Mouse (Mus musculus) gastrocnemius, postnatal 36 days (tissue): ENCODE measurements around the gene Gm20517. TPM values are rescaled to one million over a fixed set of nuclear protein-coding genes. Genes with fewer than 3 reads are reported as not detected.
"Not testable (repeated sequence)": the region's sequence is repeated elsewhere in the genome, so short reads cannot be mapped to it uniquely, and the experiment has no call there.

Experiments used
- DNase-seq, 2 experiments: peaks; one replicate each; pipeline ENCODE4 v3.0.0; 2022
- intact Hi-C: fragments of 180-260 bp; cut with DNase I; formaldehyde crosslinking; loops from one replicate; pipeline ENCODE4 v1.15.1; 2025
- total RNA-seq, 2 experiments: library from RNA; stranded (reverse); gene quantifications; 2 replicates each; pipeline ENCODE4 v1.2.3; 2021

Gm20517 gene
- total RNA-seq, 2 experiments from 2014 or later, result 0.42 to 1.3 TPM

GRCm38 (mm10) chr17:47595248-47596161, 15.9 kb upstream of the Gm20517 start:
- DNase-seq, result peak; percentile 41
- intact Hi-C loops, result loop anchor here (5.0 kb wide), 1 partner anchor 83 kb away; no protein-coding TSS in a partner anchor

GRCm38 (mm10) chr17:47596162-47596838, 15.1 kb upstream of the Gm20517 start:
- no peak for DNase-seq
- intact Hi-C loops, result loop anchor here (5.0 kb wide), 1 partner anchor 84 kb away; no protein-coding TSS in a partner anchor

GRCm38 (mm10) chr17:47596839-47597164, 14.6 kb upstream of the Gm20517 start:
- no peak for DNase-seq
- intact Hi-C loops, result loop anchor here (5.0 kb wide), 1 partner anchor 85 kb away; no protein-coding TSS in a partner anchor

DNA sequence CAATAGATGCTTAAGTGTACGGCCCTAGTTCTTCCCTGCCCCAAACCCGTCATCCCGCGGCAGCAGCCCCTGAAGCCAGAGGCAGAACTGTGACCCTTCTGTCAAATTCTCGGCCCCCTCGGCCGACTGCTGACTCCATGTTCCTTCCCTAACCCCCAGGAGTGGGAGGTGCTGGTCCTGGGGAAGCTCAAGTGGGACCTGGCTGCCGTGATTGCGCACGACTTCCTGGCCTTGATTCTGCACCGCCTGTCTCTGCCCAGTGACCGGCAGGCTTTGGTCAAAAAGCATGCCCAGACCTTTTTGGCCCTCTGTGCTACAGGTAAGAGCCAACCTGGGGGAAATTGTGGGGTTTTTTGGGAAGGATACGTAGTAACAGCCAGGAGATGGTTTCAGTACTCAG, 14.1 kb upstream of the Gm20517 start:
- DNase-seq, result no peak
- intact Hi-C loops, result loop anchor here (5.0 kb wide), 1 partner anchor 85 kb away; no protein-coding TSS in a partner anchor

DNA sequence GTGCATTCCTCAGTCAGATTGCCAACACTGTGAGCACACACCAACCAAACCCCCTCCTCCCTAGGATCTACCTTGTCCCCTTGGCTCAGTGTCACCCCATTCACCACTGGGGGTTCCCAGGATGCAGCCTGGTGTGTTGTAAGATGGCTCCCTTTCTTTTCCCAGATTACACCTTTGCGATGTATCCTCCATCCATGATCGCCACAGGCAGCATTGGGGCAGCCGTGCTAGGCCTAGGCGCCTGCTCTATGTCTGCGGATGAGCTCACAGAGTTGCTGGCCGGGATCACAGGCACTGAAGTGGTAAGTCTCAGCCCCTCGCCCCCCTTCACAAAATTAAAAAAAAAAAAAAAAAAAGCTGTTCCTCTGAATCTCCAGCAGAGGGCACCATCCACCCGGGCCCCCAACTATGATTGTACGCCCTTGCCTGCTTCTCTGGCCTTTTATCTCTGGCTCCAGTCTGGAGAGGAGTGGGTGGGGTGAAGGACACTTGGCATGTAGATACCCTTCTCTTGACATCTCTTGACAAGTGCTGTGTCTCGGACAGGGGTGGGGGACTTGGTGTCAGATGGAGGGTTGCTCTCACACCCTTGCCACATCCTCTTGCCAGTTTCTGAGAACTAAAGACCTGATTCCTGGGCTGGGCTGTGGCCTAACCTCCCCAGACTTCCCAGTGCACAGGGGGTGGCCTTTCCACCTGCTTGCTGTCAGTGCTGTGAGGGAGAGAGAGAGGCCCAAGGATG, 13.4 kb upstream of the Gm20517 start:
- DNase-seq, result no peak
- intact Hi-C loops, result loop anchor here (5.0 kb wide), 1 partner anchor 86 kb away; no protein-coding TSS in a partner anchor

GRCm38 (mm10) chr17:47598580-47599304, 12.6 kb upstream of the Gm20517 start:
- DNase-seq, result not testable (repeated sequence)
- intact Hi-C loops, result loop anchor here (5.0 kb wide), 1 partner anchor 86 kb away; no protein-coding TSS in a partner anchor

DNA sequence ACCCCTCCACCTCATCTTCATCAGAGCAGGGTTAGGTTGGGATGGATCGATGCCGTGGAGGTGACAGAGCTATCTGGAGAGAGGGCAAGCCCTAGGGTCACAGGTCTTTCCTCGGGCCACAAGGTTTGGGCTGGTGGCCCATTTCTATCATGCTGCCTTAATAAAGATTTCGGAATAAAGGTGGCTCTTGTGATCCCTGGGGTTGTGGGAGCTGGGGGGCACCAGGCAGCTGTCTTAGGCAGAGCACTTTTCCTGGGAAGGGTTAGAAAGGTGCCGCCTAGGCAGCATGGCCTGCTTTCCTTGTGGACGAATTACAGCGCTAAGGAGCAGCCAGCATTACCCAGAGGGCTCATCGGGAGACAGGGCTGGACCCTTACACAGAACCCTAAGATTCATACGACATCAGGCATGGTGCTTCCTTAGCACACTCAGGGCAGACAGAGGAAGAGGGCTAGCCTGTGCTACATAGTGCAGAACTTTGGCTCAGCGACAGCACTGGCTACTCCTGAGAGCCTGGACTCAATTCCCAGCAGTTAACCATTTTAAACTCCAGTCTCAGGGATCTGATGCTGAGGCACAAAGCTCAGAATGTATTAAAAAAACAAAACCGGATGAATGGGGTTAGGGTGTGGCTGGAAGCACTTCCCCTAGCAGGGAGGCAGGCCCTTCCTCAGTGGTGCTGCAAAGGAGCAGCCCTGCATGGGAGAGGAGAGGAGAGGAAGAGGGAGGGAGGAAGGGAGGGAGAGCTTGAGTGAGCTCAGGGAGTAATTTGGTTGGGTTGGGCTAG, 11.7 kb upstream of the Gm20517 start:
- intact Hi-C loops, result loop anchor here (5.0 kb wide), 1 partner anchor 87 kb away; no protein-coding TSS in a partner anchor
- no peak for DNase-seq

GRCm38 (mm10) chr17:47600601-47601388, 10.6 kb upstream of the Gm20517 start:
- no peak for DNase-seq
- intact Hi-C loops, result no loop called here

- DNase-seq, result no peak
- intact Hi-C loops, result no loop called here
Measured at GRCm38 (mm10) chr17:47601389-47601755, 10.0 kb upstream of the Gm20517 start.

GRCm38 (mm10) chr17:47602289-47602688, 9.1 kb upstream of the Gm20517 start:
- intact Hi-C loops, result no loop called here

DNA sequence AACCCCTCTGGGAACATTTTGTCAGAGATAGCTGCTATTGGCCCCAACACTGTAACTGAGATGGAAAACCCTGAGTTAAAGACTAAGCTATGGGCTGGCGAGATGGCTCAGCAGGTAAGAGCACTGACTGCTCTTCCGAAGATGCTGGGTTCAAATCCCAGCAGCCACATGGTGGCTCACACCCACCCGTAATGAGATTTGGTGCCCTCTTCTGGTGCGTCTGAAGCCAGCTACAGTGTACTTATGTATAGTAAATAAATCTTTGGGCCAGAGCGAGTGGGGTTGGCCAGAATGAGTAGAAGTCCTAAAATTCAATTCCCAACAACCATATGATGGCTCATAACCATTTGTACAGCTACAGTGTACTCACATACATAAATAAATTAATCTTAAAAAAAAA, 5.2 kb upstream of the Gm20517 start:
- intact Hi-C loops, result no loop called here
- no peak for DNase-seq

More at GRCm38 (mm10) chr17:47602289-47602688, 9.1 kb upstream of the Gm20517 start:
- no peak for DNase-seq

DNA sequence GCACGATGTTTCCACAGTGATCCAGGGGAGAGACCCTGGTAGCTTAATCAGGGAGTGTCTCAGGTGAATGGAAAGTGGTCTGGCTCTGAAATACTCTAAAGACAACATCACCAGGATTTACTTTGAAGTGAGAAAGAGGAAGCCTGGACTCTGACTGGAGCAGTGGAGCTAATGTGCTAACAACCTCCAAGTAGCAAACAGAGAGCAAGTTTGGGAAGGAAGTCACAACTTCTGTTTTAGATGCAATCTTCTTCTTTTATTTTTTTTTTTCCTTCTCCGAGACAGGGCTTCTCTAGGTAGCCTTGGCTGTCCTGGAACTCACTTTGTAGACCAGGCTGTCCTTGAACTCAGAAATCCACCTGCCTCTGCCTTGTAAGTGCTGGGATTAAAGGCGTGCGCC, 2.2 kb upstream of the Gm20517 start:
- intact Hi-C loops, result no loop called here
- DNase-seq, result no peak

DNA sequence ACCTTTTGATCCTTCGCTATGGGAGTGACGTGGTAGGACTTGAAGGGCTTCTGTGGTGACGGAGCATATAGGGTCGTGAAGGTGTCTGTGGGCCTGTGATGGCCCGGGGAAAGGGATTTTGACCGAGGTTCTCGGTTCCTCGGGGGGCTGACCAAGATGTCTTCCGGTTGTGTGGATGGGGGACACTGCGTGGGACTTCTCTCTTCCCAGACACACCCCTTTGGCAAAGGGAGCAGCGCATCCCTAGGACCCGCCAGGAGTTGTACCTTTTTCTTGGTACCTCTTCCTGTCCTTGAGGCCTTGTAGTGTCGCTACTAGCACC, 233 bp downstream of the Gm20517 start:
- intact Hi-C loops, result loop anchor here (5.0 kb wide), 1 partner anchor 66 kb away; no protein-coding TSS in a partner anchor

GRCm38 (mm10) chr17:47614018-47614417, 2.6 kb downstream of the Gm20517 start:
- DNase-seq, result no peak
- intact Hi-C loops, result loop anchor here (5.0 kb wide), 1 partner anchor 63 kb away; no protein-coding TSS in a partner anchor

More for the DNA sequence above, 233 bp downstream of the Gm20517 start:
- no peak for DNase-seq

- DNase-seq, result no peak
- intact Hi-C loops, result no loop called here
Measured at GRCm38 (mm10) chr17:47616119-47616518, 4.7 kb downstream of the Gm20517 start.

GRCm38 (mm10) chr17:47616652-47617051, 5.3 kb downstream of the Gm20517 start:
- DNase-seq, result no peak
- intact Hi-C loops, result no loop called here

DNA sequence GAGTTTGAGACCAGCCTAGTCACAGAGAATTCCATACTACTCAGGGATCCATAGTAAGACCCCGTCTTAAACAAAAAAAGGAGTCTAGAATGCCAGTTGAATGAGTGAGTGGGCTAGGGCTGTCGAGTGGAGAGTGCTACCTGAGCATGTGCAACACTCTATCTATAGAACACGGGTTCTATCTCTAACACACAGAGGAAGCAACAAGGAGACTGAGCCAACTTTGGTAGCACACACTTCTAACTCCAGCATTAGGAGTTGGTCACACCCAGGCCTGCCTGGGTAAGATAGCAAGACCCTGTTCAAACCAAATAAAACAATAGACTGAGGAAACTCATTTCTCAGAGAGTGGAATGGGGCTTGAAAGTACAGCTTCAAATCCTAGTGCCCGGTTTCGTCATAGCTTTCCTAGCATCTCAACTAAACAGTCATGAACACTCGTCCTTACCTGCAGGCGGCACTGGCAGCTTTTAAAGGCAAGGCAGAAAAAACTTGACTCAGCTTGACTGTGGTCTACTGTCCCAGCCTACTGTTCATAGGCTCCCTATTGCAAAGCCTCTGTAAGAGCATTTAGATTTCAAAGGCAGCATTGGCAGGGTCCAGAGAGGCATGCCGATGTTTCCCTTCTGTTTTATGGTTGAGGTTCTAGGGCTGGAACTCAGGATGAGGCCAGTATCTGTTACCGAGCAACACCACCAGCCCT, 6.4 kb downstream of the Gm20517 start:
- no peak for DNase-seq
- intact Hi-C loops, result no loop called here
